Mouse (Mus musculus): ENCODE results near the gene Mrps18a.
A peak's percentile ranks its signal among the peaks of the same experiment; 100 is the strongest.

Gene Mrps18a

DNA sequence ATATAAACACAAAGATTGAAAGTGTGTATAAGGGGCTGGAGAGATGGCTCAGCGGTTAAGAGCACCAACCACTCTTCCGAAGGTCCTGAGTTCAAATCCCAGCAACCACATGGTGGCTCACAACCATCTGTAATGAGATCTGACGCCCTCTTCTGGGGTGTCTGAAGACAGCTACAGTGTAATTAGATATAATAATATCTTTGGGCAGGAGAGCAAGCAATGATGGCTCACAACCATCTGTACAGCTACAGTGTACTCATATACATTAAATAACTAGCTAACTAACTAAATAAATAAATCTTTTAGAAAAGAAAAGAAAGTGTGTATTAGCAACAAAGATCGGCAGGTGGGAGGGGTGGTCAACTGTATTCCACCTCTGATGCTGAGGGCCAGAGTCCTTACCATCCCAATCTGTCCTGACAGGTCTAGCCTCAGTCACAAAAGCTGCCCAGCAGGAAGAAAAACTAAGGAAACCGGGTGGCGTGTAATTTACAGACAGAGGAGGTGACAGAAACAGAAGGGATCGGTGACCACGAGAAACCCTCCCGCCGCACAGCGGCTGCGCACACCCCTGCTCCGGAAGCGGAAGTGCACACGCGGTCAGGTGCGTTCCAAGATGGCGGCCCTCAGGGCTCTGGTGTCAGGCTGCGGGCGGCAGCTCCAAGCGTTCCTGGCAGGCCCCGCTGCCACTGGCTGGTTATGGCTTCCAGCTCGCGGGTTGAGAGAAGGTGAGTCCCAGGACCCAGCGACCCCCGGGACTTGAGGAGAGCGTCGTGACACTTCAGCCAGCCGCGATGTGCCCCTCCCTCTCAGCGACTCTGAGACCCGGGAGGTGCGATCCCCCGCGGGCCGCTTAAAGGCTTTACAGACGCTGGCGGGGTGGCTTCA lies at the start of gene Mrps18a:
Gene Mrps18a, plus strand, starts transcription at position 585 of the 888 bp plus-strand sequence.
- peak; percentile 85 for DNase-seq (ENCODE audit: extremely low read depth, insufficient read length, low spot score)

DNA sequence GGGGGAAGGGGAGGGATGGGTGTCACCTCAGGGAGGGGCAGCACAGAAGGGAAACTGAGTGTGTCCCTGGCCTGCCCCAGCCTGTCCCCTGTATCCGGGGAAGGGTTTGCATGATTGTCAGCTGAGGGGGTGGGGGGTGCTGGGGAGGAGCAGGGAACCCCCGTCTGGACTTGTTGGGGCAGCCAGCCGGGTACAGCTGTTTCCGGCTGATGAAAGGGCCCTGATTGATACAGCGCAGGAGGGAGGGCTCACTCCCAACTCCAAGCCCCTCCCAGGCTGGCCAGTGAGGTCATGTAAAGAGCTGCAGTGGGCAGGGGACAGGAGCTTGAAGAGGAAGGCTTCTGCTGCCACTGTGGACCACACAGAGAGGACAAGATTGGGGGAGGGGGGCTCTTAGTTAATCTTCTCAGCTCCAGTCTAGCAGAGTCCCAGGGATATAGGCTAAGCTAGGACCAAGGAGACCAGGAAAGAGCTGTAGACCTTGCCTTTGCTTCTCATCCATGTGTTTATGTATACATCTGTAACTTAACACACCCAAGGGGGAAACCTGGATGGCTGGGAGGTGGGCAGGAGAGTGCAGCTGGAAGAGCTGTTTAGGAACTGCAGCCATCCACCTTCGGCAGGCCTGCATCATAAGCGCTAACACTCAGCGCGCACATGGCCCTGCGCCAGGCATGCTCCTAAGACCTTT lies 47.4 kb upstream of the Mrps18a start:
- no peak for DNase-seq (ENCODE audit: extremely low read depth, insufficient read length, low spot score)

DNA sequence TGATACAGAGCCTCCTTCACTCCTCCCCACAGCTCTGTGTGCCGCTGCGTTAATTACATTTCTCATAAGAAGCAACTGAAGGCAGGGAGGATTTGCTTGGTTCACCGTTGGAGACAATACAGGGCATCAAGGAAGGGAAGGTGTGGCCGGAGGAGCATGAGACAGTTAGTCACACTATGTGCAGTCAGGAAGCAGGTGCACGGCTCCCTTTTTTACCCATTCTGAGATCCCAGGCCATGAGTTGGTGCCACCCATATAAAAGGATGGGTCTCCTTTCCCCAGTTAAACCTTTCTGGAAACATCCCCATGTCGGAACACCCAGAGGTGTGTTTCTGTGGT lies 46.8 kb upstream of the Mrps18a start:
- DNase-seq (ENCODE audit: extremely low read depth, insufficient read length, low spot score): no peak

DNA sequence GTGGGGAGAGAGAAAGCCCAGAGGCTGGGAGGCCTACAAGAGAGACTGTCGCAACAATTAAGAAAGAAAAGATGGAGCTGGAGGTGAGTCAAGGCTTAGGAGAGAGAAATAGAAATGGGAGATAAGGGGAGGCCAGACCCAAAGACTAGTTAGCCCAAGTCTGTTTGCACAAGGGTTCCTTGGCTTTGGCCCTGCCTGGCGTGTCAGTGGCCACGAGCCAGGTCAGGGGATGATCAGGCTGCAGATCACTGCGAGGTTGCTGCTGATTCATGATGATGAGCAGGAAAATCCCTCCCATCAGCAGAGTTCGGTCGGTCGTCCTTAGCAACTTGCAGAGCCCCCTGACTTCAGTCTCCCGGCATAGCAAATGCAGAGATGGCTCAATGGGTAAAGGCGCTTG lies 40.7 kb upstream of the Mrps18a start:
- DNase-seq (ENCODE audit: extremely low read depth, insufficient read length, low spot score): peak; percentile 47

DNA sequence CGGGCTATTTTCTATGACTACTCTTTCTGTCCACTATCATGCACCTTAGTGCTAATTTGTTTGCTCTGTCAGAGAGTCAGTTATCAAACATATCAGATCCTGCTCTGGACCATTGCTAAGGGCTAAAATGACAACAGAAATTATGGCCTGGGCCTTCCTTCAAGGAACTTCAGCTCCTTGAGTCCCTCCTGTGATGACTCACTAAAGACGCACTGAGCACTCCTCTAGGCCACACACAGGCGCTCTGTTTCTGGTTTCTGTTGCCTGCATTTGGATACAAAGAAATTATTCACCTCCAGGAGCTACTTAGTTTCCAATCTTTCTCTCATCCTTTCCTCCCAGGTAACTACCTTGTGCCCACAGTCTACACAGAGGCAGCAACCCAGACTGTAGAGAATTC lies 39.3 kb upstream of the Mrps18a start:
- DNase-seq (ENCODE audit: extremely low read depth, insufficient read length, low spot score): no peak

DNA sequence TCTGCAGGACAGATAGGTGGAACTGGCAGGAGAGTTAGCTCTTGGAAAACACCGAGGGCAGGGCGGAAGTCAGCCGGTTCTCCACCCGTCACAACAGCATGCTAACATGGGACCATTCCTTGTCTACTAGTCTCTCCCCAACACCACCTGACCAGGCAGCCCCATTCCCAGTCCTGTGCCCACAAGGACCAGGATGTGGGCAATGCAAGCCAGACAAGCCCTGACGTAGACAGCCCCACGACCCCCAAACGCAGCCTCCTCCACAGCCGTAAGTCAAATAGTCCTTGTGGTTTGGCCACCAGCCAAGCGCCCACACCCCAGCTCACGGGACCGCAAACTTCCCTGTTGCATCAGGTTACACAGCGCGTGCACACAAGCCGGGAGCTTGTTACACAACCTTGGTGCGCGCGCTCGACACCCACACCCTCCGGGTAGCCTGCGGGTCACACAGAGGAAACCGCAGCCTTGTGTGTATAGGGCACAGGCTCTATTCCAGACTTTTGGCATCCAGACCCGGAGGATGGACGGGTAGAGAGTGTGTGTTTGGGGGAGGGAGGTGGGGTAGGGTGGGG lies 37.0 kb upstream of the Mrps18a start:
- peak; percentile 93 for DNase-seq (ENCODE audit: extremely low read depth, insufficient read length, low spot score)

DNA sequence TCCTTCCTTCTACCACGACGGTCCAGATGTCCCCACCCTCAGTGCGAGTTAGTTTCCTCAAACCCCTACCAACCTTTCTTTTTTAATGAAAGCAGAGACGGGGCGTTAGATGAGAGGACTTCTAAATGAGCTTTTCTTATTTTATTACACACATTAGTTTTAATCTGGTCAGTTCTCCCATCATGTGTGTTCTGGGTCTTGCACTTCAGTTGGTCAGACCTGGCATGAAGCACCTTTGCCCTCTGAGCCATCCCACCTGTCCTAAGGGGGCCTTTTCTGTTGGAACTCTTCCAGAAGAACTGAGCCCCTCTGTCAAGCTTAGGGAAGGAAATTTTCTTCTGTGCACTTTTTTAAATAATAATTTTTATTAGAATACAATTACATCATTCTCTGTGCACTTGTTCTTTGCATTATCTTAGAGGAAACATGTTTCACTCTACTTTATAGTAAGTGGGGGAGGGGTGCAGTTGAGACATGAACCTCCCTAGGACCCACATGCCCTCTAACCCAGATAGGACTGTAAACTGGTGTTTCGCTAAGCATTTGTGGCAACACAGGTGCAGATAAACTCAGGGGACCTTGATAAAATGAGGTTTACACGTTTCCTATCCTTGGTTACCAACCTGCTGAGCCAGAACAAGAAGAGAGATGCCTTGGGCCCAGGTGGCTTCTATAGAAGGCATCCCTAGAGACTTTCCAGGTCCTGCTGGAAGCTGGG lies 36.2 kb upstream of the Mrps18a start:
- no peak for DNase-seq (ENCODE audit: extremely low read depth, insufficient read length, low spot score)

DNA sequence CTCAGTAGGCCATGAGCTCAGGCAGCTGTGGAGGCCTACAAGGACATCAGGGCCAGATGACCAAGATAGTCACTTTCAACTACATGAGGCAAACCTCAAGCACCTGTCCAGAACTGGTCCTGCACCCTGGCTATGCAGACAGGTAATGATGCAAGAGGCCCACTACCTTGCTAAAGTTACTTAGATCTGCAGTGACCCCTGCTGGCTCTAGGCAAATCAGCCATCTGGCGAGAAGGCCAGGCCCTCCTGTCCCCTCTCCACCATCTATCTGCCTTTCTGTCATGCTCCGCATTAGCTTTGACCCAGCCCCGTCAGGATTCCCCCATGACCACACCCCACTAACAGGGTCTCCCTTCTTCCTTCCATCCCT lies 35.7 kb upstream of the Mrps18a start:
- peak; percentile 41 for DNase-seq (ENCODE audit: extremely low read depth, insufficient read length, low spot score)

DNA sequence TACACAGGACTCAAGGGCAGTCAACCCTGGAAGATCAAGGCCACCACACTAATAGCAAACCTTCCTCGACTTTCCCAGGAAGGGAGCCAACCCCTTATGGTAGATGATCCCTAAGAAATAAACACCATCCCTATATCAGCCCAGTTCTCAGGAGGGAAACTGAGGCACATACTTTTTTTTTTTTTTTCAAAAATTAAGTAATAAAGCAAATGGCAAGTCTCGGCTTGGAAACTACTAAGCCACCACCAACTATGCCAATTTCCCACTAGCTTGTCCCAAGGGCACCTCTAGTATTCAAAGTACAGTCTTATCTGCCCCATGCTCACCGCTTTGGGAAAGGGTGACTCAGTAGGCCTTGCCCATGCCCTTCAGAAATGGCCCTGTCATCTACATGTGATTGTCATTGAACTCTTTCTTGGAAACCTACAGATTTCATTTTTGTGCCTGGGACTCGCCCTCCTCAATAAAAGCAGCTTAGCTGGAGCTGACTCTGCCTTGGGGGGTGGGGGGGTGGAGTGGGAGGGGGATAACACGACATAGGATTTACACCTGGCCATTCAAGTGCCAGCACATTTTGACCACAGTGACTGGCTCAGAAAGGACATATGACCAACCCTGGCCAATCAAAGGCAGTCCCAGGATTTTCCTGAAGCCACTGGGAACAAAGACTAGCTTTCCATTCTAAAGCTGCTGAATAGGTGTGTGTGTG lies 35.1 kb upstream of the Mrps18a start:
- DNase-seq (ENCODE audit: extremely low read depth, insufficient read length, low spot score): no peak

DNA sequence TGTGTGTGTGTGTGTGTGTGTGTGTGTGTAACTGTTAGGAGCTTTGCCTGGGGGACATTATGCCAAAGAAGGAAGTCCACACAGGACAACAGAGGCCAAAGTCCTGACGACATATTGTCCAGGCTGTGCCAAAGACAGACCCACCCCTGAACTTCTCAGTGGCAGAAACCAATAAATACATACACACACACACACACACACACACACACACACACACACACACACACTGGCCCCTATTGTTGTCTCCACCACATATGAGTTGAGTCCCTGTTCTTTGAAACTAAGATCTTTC lies 34.6 kb upstream of the Mrps18a start:
- DNase-seq (ENCODE audit: extremely low read depth, insufficient read length, low spot score): no peak

DNA sequence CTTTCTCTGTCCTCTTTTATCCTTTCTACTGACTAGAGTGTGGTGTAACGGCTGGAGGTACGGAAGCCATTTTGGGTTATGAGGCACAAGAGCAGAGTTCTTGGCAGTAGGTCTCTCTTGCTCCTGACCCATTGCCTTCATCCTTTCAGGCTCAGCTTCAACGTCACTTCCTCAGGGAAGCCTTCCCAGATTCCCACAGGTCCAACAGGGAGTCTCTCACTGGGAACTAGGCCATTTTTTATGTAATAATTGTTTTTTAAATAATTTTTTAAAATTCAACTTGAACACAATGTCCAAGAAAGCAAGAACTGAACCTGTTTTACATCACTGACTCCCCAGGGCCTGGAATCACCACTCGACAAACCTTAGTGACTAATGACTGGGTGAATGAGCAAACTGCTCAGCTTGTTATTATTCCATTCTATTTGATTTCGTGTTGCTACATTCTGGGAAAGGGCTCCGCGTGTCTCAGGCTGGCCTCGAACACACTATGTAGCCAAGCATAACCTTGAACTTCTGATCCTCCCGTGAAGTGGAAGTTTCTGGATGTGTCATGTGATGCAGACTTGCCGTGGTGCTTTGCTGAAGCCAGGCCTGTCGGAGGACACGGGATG lies 32.8 kb upstream of the Mrps18a start:
- no peak for DNase-seq (ENCODE audit: extremely low read depth, insufficient read length, low spot score)

DNA sequence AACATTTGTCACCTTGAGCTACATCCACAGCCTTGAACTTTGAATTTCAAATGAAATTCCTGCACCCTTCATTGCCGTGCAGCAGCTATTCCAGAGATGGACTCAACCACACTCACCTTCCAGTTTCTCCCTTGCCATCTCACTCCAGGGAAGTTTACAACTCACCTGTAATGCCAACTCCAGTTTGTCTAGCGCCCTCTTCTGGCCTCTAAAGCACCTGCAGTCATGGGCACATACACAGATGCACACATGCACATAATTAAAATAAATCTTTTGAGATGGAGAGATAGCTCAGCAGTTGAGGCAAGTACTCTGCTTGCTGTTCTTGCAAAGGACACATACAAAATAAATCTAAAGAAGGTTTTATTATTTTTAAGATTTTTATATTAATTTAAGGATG lies 31.7 kb upstream of the Mrps18a start:
- DNase-seq (ENCODE audit: extremely low read depth, insufficient read length, low spot score): no peak

DNA sequence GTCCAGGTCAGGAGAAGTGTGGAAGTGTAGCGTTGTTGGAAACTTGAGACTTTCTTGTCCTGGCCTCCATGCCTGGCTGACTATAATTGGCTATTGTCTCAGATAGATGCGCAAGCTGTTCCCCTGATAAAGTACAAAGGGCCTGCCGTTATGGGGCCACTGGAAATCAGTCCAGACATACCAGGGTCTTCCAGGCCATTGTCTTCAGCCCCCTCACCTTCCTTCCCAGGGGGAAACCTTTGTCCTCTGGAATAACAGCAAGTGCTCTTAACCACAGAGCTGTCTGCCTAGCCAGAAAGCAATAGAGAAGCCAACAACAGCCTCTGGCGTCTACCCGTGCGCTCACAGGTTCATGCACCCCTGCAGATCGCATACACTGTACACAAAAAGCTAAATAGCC lies 30.4 kb upstream of the Mrps18a start:
- DNase-seq (ENCODE audit: extremely low read depth, insufficient read length, low spot score): no peak

DNA sequence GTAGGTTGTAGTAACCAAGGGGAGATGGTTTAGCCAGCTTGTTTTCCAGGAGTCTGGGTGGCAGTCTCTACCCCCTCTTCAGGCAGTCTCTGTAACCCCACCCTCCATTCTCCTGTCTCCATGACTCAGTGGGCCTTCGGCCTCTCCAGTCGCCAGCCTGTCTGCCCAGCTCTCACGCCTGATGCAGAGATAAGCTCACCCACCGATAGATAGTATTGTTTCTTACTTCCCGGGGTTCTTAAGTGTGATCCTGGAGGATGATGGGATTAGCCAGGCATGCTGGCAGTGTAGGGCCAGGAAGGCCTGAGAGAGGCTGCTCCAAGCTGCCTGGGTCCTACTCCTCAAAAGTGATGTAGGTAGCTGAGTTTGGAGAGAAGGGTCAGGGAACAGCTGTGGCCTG lies 29.7 kb upstream of the Mrps18a start:
- no peak for DNase-seq (ENCODE audit: extremely low read depth, insufficient read length, low spot score)

DNA sequence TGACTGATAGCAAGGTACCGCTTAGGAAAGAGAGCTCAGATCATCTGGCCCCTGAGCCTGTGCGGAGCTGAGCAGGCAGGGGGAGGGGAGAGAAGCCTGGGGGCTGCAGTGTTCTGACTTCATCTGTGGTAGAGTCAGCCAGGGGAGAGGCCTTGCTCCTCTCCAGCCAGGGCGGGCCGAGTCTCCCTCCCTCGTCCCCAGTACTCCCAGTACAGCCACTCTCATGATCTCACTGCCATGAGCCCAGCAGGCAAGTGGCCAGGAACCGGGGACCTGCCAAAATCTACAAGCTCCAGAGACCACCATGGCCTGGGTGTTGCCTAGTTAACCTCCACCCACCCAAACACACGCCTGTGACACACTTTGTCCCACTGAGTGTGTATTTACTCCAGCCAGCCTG lies 29.1 kb upstream of the Mrps18a start:
- DNase-seq (ENCODE audit: extremely low read depth, insufficient read length, low spot score): no peak

DNA sequence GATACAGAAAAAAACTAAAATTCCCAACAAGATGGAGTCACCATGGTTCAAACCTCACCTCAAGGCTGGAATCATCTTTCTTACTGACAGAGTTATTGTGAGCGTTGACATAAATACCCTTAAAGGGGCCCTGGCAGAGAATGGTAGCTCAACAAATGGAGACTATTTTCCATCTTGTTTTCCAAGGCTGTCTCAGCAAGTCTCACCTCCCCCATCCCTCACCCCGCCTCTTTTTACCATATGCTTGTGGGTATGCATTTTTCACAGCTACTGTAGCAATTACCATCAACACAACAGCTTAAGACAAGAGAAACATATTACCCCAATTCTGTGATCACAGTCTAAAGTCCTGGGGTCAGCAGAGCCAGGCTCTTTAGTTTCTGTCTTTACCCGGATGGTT lies 27.4 kb upstream of the Mrps18a start:
- DNase-seq (ENCODE audit: extremely low read depth, insufficient read length, low spot score): no peak

DNA sequence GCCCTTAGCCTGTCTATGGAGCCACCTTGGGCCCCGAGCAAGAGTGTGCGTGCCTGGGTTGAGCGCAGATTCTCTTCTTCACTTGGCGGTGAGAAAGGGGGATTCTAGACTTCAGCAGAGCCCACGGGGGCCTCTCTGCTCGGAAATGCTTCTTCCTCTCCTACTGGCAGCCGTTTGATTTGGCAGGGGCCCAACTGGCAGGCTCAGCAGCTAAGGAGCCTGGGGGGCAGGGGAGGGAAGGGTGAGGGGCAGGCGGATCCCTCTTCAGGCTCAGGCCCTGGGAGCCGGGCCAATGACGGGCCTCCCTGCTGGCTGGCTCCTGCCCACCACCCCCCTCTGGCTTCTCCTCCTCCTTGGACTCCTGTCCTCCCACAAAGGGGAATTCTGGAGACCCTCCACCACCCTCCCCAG lies 26.7 kb upstream of the Mrps18a start:
- DNase-seq (ENCODE audit: extremely low read depth, insufficient read length, low spot score): no peak

DNA sequence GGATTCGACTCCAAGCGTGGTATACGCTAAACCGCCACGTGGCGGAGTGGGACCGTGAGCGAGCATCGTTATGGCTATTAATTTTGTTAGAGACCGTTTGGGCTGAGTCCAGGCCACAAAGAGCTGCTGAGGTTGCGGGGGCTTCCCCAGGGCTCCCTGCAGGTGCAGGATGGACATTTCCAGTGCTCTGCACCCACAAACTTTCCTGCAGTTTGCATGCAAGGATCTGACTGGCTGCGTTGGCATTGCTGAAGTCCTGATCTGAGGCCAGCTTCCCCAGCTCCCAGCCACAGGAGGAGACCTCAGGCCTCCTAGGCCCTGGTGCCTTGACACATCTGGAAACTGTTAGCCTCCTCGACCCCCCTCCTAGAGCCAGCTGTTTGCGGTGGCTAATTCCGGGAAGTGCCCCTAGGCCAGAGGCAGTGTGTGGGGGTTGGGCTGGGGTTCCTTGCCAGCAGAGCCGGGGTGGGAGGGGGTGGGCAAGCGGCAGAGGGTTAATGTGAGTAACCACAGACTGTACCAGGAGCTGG lies 24.4 kb upstream of the Mrps18a start:
- DNase-seq (ENCODE audit: extremely low read depth, insufficient read length, low spot score): no peak

DNA sequence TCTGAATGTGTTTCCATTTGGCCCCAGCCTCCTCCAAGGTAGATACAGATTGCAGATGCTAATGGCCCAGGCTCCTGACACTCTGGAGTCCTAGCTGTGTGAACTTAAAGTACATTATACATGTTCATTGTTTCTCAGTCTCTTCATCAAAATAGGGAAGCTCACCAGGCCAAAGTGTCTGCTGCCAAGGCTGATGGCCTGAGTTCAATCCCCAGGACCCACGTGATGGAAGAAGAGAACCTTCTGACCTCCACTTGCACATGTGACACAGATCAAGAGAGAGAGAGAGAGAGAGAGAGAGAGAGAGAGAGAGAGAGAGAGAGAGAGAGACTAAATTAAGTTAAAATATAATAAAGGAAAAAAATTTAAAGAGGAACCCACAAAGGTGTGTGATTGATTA lies 19.4 kb upstream of the Mrps18a start:
- DNase-seq (ENCODE audit: extremely low read depth, insufficient read length, low spot score): no peak

DNA sequence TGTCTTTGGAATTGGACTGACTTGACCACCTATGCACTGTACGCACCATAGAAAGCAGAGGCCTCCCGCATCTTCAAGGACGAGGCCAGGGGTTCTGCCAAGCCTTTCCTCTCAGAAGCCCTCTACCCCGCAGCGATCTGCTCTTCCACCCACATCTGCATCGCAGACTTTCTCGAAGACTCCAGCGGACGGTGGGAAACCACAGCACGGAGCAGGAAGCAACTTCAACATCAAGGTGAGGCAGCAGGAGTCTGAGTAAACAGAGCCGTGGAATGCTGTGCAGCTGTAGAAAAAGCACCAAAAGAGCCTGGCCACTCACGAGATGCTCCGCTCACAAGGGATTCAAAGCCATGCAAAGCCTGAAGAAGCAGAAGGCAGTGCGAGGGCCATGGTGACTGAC lies 18.9 kb upstream of the Mrps18a start:
- no peak for DNase-seq (ENCODE audit: extremely low read depth, insufficient read length, low spot score)

Measured in 3134 (cell line).